Mouse (Mus musculus) thymus, postnatal 14 days (tissue): ENCODE data around the gene Fhit.
"Not testable (repeated sequence)": the region's sequence is repeated elsewhere in the genome, so short reads cannot be mapped to it uniquely, and the experiment has no call there.

Source experiments
- DNase-seq: peaks from one replicate; pipeline ENCODE4 v3.0.0; 2021

Gene Fhit

DNA sequence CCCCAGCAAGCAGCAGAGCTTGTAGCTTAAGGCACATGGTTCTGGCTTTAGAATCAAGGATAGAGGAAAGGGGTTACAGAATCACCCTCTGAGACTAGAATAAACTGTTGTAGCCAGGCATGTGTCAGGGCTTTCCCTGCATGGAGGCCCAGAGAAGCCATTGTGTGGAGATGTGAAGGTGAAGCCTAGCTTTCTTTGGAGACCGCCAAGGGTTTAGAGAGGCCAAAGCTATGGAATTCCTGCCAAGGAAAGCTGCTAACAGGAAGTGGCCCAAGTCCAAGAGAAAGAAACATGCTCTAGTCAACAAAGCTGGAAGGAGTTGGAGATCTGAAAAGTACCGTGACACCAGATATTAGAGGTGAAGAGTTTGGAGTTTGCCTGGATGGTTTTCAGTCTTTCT is 1262.3 kb downstream of the Fhit start:
- no peak for DNase-seq

DNA sequence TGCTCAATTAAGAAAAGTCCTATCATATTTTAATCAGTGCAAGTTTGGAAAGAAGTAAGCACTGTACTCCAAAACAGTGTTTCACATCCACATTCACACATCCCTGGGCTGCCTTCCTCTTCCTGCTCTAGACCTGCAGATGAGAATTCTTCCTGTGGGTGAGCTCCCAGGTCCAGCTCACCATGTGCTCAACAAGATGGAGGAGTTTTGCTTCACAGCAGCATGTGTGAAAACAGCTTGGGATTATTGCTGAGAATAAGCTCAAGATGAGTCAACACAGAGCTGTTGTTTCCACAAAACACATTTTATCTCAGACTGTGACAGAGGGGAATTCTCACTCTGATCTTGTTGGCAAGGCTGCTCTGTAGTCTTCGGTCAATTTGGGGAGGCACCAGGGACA is 1265.3 kb downstream of the Fhit start:
- DNase-seq: no peak

DNA sequence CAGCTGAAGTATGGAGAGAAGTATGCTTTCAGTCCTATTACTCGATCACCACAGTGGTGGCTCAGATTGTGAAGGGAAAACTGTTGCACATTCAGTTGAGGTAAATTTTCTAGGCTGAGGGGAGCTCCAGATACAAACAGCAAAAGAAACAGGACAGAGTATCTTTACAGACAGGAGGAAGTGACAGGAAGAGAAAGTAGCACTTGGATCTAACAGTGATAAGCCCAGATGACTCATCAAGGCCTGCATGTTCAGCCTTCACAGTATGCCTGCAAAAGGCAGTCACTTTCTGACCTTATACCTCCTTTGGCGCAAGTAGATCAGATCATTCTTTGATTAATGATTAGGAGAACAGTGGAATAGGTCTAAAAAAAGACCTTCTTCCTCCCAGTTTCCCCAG is 1309.8 kb downstream of the Fhit start:
- DNase-seq: no peak

DNA sequence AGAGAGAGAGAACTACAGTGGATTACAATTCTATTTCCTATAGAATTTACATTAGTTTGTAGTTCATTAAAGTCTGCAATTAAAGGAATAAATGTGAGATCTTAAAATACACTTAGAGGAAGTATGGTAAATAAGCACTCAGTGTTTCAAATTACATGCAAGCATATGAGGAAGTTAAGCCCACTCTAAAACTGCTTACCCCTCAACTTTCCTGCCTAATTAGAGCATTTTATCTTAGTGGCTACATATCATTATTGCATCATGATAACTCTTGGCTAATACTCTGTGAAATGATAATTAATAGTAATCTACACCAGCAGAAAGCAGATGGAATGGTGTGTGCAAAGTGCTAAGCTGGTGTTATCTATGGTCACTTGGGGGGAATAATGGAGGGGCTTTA is 1329.5 kb downstream of the Fhit start:
- DNase-seq: no peak

DNA sequence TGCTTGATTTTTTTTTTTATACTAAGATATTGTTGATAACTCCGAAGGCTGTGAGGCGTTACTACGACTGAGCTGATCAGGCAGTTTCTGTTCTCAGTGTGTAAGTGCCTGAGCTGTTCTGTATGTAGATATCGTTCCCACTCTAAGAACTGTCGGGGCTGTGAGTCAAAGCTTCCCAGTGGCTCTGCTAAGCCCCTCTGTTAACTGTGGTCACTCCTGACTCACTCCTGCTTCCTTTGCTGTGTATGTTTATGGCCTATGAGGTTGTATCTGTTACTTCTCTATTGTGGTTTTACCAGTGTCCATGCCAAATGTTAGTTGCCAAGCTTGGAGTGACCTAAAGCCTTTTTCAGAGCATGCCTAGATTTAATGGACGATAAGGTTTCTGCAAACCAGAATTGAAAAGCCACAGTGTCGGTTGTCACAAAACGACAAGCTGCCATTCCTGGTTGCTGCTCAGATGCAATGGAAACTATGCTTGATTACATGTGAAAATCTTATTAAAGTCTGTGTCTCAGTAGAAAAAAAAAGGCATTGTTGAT is 1333.1 kb downstream of the Fhit start:
- DNase-seq: not testable (repeated sequence)

DNA sequence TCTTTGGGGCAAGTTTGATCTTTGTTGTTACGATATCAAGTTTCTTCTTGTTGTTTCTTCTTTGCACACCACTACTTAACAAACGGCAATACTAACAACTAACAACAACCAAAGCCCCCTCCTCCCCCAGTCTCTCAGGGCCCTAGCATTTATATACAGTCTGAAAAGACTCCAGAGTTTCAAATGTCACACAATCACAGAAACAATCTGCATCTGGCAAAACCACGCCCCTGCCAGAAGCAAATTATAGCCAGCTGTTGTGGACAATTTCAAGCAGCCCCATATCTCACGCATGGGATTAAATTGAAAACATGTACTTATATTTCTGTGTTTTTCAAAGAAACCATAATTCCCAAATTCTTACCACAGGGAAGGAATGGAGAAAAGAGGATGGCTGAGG is 1345.9 kb downstream of the Fhit start:
- no peak for DNase-seq

DNA sequence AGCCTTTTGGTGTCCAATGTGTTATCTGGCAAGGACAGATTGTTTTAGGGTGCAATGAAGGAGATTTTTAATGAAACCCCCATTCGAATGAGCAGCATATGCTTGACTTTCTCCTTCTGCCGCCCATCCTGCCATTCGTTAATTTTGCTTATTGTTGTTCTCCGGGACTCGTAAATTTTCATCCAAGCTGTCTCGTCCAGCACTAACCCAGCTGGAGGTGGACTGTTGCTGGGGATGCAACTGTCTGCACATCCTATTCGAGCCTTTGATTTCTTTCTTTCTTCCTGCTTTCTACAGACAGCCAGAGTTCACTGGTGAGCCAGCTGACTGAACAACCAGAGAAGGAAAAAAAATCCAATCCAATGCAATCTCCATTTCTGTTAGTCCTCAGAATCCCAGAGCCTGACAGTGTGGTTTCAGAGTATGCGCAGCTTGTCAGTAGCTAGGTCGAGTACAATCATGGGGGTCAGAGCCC is 1350.0 kb downstream of the Fhit start:
- DNase-seq: no peak

DNA sequence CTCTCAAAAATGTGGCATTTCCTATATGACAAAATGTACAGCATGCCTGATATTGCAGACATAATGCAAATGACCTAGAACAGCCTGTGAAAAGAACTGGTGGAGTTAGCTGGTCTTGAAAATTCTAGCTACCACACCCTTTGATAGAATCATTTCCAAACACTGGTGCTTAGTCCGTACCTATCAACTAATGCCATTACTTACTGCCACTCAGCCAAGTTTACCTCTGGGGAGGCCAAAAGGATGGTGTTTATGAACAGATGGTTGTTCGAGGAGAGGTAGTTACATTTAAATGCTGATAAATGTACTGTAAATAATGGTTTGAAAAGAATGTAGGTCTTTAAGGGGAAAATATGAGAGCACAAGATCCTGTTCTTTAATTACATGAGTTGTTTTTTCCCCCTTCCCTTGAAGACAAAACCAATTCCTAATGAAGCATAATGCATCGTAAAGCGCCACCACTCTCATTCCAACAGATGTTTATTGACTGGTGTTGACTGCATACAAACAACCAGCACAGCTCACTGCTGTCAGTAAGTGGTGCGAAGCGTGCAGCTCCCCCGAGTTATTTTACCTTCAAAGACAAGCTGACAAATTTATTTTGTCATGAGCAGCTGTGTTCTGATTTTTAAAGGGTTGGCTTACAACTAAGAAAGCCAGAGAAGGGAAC is 1350.5 kb downstream of the Fhit start:
- no peak for DNase-seq

DNA sequence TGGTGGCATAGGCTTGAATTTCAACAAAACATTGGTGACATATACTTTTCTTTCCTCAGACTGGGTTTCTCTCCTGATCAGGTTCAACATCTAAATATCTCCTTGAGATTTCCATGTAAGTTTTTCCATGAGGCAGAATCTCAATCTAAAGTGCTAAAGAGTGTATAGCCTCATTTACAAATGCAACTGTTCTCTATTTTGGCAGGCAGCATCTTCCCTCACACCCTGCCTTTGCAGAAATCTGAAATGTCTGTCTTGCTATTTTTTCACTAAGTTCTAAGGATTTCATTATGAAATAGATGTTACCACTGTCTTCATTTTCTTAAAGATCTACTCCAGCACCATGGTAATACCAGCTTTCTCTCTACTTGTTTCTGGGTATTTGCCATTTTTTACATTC is 1368.4 kb downstream of the Fhit start:
- DNase-seq: no peak

DNA sequence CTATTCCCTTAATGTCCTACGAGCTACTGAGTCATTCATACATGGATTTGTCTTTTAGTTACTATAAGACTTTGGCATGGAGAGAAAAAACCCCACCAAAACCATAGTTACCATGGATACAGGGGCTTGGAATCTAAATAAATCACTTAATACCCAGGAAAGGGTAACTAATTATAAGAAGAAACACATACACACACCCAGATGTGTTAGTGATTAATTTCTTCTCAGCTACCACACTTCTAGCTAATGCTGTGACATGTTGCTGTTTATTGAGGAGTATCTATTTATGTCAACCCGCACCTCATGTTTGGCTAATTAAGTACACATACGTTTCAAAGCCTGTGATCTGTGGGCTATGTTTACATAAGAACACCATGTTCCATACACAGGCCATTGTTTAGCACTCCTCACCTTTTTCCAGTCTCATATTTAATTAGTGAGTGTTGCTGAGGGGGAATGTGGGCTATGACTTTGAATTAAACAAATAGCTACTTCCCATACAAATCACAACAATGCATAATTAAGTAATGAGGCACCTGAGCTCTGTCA is 1373.4 kb downstream of the Fhit start:
- no peak for DNase-seq

DNA sequence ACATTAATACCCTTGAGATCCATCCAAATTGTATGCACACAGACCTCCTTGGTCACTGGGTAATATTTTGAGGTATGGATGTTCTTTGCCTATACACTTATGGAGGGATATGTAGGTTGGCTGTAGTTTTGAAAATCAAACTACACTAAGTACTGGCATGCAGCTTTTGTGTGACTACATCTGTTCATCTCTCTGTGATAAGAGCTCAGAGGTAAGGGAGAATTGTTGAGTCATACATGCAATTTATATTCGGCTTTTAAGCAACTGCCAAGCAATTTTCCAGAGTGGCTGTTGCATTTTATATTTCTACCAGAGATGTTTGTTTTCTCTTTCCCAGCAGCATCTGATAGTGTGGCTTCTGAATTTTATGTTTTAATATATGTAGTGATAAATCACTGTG is 1374.4 kb downstream of the Fhit start:
- no peak for DNase-seq

DNA sequence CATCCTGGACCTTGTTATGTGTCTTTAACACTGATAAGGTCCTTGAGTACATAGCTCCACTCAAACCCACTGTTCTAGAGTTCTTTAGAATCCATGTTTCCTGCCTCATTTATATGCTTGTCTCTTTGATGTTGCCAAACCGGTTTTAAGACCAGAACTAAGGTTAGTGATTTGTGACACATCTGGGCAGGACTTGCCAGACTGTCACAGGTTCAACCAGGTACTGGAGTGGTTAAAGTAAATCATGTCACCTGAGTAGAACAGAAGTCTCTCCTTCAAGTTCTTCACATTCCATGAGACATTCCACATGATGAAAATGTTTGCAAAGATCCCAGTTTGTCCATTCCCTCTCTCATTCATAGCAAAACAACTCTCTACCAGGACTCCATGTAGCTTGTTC is 1376.0 kb downstream of the Fhit start:
- DNase-seq: no peak

DNA sequence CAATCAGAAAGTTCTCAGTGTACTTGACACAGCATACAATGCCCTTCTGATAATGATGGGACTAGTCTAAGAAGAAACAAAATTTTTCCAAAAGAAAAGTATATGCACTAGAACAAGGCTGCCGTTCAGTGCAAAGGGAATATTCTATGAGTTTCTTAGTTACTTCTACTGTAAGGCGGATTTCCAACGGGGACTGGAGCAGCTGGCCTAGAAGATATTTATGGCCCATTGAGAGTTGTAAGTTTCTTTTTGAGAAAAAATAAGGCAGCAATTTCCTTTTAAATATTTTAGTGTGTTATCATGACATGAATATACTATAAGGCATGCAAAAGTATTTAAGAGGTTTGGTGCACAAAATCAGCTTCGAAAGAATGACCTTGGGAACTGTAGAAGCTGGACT is 1410.5 kb downstream of the Fhit start:
- no peak for DNase-seq

DNA sequence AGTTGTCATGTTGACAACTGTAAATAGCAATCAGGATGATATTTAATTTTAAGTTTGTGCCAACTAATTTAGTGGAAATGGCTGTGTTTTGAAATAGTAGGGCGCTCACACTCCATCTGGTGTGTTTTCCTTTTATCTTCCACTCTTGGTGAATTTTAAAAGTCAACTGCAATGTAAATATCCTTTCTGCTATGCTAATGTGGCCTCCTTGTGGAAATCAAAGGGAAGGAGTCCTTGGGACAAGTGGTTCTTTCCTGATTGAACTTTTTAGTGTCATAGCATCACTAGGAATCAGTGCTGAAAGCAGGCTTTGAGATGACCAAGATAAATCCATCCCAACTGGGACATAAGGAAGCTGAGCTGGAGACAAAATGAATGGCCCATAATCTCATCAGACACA is 1413.1 kb downstream of the Fhit start:
- no peak for DNase-seq

DNA sequence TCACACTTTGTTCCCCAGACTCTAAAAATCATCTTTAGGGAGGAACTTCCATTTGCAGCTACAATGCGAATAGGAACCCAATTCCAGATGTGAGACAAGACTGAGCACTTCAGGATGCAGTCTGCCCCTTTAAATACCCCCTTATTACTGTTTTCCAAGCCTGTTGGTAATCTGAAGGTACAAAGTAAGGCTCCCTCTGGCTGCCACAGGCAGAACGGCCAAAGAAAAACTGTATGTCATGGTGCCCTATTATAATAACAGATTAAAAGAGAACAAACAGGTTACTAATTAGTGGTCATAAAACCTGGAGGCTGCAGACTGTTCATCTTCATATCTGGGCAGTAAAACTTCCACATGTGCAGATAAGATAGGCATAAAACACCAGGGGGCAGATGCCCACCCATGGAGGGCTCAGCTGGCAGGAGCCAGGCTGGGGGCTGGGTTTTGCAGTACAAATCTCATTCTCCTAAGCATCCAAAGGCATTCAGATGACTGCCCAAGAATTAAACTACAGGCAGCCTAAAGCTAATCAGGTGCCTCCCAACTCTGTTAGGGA is 1439.8 kb downstream of the Fhit start:
- DNase-seq: no peak

DNA sequence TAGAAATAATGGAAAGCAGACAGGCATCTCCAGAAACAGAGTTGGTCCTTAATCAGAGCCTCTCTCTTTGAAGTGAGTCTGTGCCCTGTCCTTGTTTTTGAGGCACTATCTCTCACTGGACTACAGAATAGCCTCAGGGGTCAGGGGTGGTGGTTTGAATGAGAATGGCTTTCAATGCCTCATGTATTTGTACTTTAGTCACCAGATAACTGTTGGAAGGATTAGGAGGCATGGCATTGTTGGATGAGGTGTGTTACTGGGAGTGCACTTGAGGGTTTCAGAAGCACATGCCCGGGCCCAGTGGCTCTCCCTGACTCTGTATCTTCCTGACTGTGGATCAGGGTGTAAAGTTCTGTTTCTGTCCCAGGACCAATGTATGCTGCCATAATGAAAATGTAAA is 1463.2 kb downstream of the Fhit start:
- DNase-seq: no peak

DNA sequence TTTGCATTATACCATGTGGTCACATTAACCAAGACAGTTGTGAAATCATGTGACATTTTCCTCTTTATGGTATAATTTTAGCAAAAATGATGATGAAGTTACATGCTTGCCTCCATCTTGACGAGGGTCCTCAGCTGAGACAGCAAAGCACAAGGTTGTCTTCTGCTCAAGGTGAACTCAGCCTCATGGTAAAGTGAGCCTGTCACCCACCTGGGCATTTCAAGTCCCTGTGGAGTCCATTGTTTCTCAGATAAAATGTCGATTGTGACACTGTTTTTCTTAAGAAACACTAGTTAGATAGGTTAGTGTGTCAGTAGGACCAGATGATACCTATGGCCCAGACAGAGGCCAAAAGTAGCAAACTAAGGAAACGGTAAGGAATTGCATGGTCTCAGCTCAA is 1464.7 kb downstream of the Fhit start:
- no peak for DNase-seq

DNA sequence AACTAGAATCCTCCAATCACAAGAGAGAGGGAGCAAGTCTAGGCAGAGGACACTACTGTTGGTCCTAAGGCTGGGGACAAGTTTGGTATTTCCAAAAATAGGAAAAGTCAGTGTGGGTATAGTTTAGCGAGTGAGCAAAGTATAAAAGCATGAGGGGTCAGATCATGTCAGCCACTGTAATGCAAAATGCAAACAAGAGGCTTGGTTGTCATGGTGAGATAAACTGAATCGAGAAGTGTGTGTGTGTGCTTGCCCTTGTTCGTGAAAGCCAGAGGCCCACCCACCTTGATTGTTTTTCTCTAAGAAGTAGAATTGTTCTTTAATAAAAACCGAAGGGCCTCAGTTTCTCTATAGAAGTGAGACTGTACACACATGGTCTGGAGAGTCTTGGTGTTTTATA is 1465.8 kb downstream of the Fhit start:
- no peak for DNase-seq

DNA sequence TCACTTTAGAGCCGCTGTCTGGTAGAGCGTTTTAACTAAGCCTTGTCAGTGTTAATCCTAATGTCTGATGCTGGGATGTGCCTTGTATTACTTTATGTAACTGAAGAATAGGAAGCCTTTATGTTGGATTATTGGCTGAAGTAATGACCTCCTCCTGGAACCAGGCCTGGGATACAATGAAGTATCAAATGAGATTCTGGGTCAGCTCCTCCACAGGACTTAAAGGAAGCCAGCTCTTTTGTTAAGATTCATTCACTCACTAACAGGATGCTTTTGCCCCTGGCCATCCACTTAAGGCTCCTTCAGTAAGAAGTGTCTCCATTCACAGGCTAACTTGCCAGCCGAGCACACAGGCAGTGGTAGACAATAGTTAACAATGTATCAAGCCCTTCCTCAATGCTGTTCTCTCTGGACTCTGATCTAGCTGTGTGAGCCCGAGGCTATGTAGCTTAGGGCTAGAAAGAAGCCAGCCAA is 1466.6 kb downstream of the Fhit start:
- no peak for DNase-seq

DNA sequence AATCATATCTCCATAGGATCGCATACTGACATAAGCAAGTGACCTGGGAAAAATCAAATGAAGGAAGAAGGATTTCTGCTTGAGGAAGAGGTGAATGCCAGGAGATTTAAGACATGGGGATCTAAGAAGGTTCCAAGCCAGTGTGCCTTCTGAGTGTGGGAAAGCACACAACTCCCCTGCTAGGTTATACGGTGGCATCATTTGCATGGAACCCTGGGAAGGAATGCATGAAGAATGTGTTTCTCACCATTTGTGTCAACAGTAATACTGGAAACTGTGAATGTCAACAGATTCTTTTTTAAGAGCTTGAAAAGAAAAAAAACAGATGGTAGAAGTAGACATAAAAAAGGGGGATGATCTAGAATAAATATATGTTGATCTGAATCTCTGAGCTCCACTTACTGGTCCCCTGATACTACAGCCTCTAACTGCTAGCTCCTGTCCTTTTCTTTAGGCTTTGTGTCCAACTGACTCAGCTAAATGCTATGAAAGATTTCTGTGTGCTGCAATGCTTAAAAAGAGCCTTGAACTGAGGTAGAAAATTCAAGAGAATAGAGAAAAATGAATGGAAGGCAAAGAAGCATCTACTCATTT is 1473.1 kb downstream of the Fhit start:
- no peak for DNase-seq

DNA sequence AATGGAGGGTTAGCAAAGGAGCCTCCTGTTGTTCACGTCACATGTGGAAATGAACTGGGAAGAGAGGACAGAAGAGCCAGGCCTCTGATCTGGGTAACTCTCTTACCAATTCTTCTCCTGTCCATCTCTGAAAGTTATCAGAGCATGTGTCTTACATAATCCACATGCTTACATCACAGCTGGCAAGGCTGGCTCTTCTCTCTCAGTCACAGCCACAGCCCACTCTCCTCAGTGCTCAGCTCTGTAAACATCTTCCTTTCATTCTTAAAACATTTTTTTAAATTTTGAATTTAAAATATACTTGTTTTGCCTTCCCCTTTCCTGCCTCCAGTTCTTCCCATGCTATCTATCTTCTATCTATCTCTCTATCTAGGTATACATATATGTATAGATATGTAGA is 1477.5 kb downstream of the Fhit start:
- no peak for DNase-seq

DNA sequence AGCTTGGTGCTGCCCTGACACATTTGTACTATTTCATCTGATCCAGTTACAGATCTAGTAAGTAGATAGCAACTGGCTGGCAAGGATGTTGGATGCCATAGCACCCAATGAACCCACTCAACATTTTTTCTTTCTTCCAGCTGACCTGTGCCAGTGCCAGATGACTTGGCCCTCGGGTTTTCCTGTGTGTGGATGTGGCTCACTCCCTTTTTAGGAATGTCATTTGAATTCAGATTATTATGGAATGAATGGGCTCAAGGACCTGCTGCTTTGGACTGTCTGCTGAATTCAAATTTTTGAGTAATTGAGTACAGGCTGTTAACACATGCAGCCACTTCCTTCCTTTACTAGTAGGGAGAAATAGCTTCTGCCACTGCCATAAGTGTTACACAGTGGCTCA is 1489.1 kb downstream of the Fhit start:
- DNase-seq: no peak

DNA sequence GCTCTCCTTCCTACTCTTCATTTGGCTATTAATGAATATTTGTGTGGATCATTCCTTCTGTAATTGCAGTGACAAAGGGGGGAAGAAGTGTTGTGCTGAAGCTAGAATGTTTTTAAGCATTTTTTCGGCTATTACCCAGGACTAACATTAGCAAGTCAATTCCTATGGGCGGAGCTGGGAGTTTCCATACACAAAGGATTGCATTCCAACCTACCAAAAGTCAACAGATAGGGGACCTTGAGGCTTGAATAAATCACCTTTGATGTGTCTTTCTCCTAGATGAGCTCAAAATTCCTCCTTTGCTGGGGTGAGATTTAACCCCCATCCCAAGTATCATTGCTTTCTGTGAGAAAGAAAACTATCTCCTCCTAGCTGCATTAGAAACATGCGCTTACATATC is 1490.1 kb downstream of the Fhit start:
- no peak for DNase-seq

DNA sequence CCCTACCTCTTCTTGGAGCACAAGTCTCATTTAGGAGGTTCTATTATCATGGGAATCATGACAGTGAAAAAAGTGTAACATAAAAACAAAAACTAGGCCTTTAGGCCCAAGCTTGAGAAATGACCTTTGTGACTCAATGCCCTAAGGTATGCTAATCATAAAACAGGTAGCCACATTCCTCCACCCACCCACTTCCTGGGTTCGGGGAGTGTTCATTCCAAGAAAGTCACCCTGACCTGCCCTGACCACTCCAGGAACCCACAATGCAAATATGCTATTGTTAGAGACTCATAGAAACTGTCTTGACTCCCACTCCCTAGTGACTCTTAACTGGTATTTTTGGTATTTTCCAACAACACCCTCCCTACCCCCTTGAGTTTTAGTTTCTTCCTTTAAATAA is 1492.1 kb downstream of the Fhit start:
- no peak for DNase-seq
